Mouse (Mus musculus) limb, embryonic 13.5 days (tissue): ENCODE measurements around the gene Egfem1. TPM values are rescaled to one million over a fixed set of nuclear protein-coding genes. Genes with fewer than 3 reads are reported as not detected.

ENCODE experiments used
- ATAC-seq: fragments of 200-750 bp; cut with Nextera tagmentation; 2 replicates; pipeline ENCODE4 v1.8.0; 2017; ENCODE audit warnings: low read depth, moderate number of reproducible peaks, moderate TSS enrichment; ENCODE audit not compliant: low FRiP score
- H3K27ac ChIP-seq: fragments of 300-500 bp; sonication (generic); 2 replicates; pipeline ENCODE4 v1.5.1; 2015; ENCODE audit warnings: inconsistent platforms, mild to moderate bottlenecking, moderate library complexity
- H3K27me3 ChIP-seq: fragments of 300-500 bp; sonication (generic); 2 replicates; pipeline ENCODE4 v1.6.1; 2015; ENCODE audit warnings: mild to moderate bottlenecking, inconsistent platforms
- H3K36me3 ChIP-seq: fragments of 300-500 bp; sonication (generic); 2 replicates; pipeline ENCODE4 v1.6.1; 2015; ENCODE audit warnings: inconsistent platforms, mild to moderate bottlenecking, moderate library complexity
- H3K4me1 ChIP-seq: fragments of 300-500 bp; sonication (generic); 2 replicates; pipeline ENCODE4 v1.6.1; 2015; ENCODE audit warnings: inconsistent platforms
- H3K4me2 ChIP-seq: fragments of 300-500 bp; sonication (generic); replicated peaks from 2 replicates; pipeline ENCODE4 v1.6.1; 2015; ENCODE audit warnings: inconsistent platforms, mild to moderate bottlenecking, moderate library complexity
- H3K4me3 ChIP-seq: fragments of 300-500 bp; sonication (generic); 2 replicates; pipeline ENCODE4 v1.5.1; 2015; ENCODE audit warnings: moderate library complexity, mild to moderate bottlenecking, inconsistent platforms
- H3K9ac ChIP-seq: fragments of 300-500 bp; sonication (generic); 2 replicates; pipeline ENCODE4 v1.6.1; 2015; ENCODE audit warnings: mild to moderate bottlenecking, inconsistent platforms
- H3K9me3 ChIP-seq: fragments of 300-500 bp; sonication (generic); 2 replicates; pipeline ENCODE4 v1.6.1; 2016; ENCODE audit warnings: inconsistent platforms
- WGBS: fragments of 180-500 bp; shearing (Covaris S2); methylation state at CpG from one replicate; pipeline ENCODE4 v1.1.7; 2015; 5-methylcytosine and 5-hydroxymethylcytosine counted together
- polyA plus RNA-seq: library from polyadenylated mRNA; unstranded; fragments of >200 nt; fragmentation: Nextera tagmentation; extraction: Ambion mirVana; gene quantifications from 2 replicates; pipeline ENCODE4 v1.2.1, GENCODE M21; 2015

Egfem1 gene
- polyA plus RNA-seq, 1 experiment from 2014 or later = 7.5 TPM

DNA sequence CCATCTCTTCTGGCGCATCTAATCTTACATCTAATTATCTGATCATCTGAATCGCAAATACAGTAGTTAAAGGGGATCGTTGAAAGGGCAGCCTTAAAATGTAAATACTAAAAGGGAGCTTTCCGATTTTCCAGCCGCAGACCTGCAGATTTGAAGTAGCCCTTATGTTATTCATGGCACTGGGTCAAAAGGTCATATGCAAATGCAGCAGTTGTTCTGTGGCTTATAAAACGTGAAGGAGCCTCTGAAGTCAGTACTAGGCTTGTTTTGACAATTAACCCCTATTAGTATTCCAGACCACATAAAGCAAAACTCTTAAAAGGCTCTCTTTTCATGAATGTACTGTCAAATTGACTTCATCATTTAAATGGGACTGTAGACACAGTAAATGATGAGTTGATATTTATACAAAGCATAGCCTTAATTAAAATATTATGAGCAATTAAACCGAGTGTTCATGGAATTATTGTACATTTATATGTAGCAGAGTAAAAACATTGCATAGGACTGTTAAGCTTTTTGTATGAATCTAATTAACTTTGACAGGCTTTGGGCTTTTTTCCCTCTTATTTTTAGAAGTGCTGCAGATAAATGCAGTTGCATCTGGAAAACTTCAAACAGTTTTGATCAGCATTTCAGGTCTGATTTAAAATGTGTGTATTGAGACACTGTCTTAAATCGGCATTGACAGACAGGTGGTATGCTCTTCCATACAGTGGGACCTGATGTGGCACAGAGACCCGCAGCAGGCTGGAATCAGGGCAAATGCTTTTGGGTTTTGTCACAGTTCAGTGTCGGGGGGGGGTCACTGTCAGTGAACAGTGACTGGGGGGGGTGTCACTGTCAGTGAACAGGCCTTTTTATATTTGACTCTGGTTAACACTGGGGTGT, 54.5 kb downstream of the Egfem1 start:
- Histone ChIP-seq H3K27ac (no peak overlapping the region), H3K4me2 (no peak overlapping the region), H3K36me3 (no peaks in the 10 kb centered on the region), H3K4me1 (peaks cover 12% of the 10 kb centered on the region; the same call in 1 of the 2 replicates), H3K9ac (no peak overlapping the region), H3K9me3 (no peaks in the 10 kb centered on the region), H3K27me3 (0 out of 2 replicates have a peak, but pooled peaks cover 10% of the 10 kb centered on the region), H3K4me3 (no peak overlapping the region)
- ATAC-seq = no peak
- 22% methylated on average over 10 of the region's 10 CpGs for WGBS

DNA sequence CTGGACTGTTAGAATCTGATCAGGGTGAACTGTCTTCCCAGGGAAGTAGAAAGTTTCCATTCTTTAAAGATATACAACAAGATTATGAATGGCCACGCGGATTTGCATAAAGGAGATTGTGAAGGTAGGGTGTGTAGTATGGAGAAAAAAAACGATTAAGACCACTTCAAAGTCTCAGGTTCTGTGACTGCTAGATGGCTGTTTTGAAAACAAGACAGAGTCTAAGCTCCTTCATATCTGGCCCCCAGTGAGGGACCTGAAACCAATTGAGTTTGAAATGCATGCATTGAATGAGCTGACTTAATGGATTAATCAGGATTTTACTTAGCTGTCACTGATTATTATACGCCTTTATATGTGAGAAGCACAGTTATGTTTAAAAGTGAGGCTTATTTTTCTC, 86.6 kb downstream of the Egfem1 start:
- no peak for ATAC-seq
- WGBS = 84% methylated on average over 4 of the region's 4 CpGs

DNA sequence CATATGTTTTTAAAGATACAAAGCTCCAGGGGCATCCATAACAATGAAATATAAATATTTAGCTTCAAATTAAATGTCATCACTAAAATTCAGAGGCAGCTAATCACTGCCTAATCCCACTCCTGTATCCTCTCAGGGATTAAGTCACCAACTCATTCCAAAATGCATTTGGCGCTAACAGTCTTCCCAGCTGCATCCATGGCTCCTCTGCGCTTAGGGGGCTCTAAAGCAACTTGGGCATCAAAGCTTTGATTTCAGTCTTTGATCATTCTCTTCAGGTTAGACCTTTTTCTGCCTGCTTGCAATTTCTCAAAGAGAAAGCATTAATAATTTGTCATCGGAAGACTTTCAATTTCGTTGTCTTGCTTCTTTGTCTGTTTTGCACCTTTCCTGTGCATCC, 87.2 kb downstream of the Egfem1 start:
- H3K9ac ChIP-seq = no peak overlapping the region
- no peaks in the 10 kb centered on the region for H3K9me3 ChIP-seq
- WGBS = 71% methylated on average over 4 of the region's 4 CpGs
- no peaks in the 10 kb centered on the region for H3K27me3 ChIP-seq
- no peak overlapping the region for H3K4me2 ChIP-seq
- H3K27ac ChIP-seq = no peak overlapping the region
- no peaks in the 10 kb centered on the region for H3K4me1 ChIP-seq
- ATAC-seq = no peak
- H3K36me3 ChIP-seq = no peaks in the 10 kb centered on the region
- no peak overlapping the region for H3K4me3 ChIP-seq

More for the DNA sequence above, 86.6 kb downstream of the Egfem1 start:
- Histone ChIP-seq H3K9ac (no peak overlapping the region), H3K27ac (no peak overlapping the region), H3K36me3 (no peaks in the 10 kb centered on the region), H3K27me3 (no peaks in the 10 kb centered on the region), H3K9me3 (no peaks in the 10 kb centered on the region), H3K4me1 (no peaks in the 10 kb centered on the region), H3K4me3 (no peak overlapping the region), H3K4me2 (no peak overlapping the region)

DNA sequence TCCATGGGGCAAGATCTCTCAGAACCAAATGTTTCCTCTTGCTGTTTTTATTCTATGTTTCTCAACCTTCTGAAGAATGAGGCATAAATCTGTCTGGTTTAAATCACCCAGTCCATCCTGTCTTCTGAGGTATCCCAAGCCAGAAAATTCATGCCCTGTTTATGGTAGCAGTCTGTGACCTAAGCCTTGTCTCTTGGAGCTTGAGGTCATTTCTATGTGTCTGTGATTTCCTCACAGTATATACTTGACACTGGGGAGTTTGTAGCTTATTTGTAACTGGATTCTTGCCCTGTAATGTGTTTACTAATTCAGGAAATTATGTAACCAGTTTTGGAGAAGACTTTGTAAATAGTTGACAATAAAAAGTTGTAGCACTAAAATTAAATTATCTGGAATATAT, 95.2 kb downstream of the Egfem1 start:
- H3K9ac ChIP-seq = no peak overlapping the region
- no peak overlapping the region for H3K27ac ChIP-seq
- no peak for ATAC-seq
- no peaks in the 10 kb centered on the region for H3K9me3 ChIP-seq
- H3K4me1 ChIP-seq = no peaks in the 10 kb centered on the region; the same call in 1 of the 2 replicates
- no peak overlapping the region for H3K4me2 ChIP-seq
- no peaks in the 10 kb centered on the region for H3K27me3 ChIP-seq
- H3K36me3 ChIP-seq = no peaks in the 10 kb centered on the region
- H3K4me3 ChIP-seq = no peak overlapping the region

DNA sequence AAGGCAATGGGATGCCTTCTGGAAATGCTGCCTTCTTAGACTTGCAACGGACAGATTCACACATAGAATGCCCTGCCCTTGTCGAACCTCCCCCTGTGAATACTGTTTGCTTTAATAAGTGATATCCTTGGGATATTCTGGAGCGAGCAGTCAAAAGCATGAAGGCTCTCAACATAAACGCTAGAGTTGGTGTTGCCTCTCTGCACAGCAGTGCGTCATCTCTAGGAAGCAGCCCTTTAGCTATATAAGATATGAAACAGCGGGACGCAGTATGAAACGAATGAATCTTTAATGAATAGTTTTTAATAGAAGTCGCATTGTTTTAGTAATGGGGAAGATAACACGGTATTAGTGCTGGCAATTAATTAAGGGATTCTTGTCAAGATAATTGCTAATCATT, 101.2 kb downstream of the Egfem1 start:
- no peak overlapping the region for H3K9ac ChIP-seq

DNA sequence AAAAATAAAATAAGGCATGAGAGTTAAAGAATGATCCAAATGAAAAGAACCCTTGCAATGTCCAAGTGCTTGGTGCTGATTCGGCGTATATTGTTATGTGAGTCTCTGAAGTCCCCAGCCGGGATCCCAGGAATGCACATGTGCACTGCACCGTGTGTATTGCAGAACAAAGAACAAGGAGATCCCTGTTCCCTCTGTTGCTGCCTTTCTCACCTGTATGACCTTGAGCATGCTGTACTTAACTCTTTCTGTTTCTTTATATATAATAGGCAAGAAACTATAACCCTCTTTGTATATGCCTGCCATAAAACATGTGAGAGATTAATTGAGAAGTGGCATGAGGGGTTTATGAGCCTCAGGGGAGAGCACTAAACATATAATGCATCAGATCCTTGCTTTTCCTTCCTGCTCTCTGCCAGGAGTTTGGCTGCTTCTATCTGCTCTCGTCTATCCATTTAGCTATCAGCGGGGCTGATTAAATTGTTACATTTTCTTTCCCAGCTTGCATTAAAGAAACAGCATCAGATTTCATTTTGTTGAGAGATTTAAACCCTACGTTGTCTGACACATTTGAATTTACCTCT, 101.9 kb downstream of the Egfem1 start:
- no peak overlapping the region for H3K9ac ChIP-seq
- WGBS = 11% methylated on average over 7 of the region's 7 CpGs
- H3K36me3 ChIP-seq = no peaks in the 10 kb centered on the region
- H3K27me3 ChIP-seq = no peaks in the 10 kb centered on the region
- peaks cover 25% of the 10 kb centered on the region for H3K4me1 ChIP-seq
- no peaks in the 10 kb centered on the region for H3K9me3 ChIP-seq
- peak overlapping the region; percentile 23 for H3K4me2 ChIP-seq
- ATAC-seq = no peak
- no peak overlapping the region for H3K27ac ChIP-seq
- no peak overlapping the region for H3K4me3 ChIP-seq

More for the DNA sequence above, 101.2 kb downstream of the Egfem1 start:
- Histone ChIP-seq H3K4me3 (no peak overlapping the region), H3K36me3 (no peaks in the 10 kb centered on the region), H3K4me1 (peaks cover 25% of the 10 kb centered on the region), H3K9me3 (no peaks in the 10 kb centered on the region), H3K27me3 (no peaks in the 10 kb centered on the region), H3K27ac (no peak overlapping the region), H3K4me2 (no peak overlapping the region)
- no peak for ATAC-seq
- 77% methylated on average over 10 of the region's 10 CpGs for WGBS

DNA sequence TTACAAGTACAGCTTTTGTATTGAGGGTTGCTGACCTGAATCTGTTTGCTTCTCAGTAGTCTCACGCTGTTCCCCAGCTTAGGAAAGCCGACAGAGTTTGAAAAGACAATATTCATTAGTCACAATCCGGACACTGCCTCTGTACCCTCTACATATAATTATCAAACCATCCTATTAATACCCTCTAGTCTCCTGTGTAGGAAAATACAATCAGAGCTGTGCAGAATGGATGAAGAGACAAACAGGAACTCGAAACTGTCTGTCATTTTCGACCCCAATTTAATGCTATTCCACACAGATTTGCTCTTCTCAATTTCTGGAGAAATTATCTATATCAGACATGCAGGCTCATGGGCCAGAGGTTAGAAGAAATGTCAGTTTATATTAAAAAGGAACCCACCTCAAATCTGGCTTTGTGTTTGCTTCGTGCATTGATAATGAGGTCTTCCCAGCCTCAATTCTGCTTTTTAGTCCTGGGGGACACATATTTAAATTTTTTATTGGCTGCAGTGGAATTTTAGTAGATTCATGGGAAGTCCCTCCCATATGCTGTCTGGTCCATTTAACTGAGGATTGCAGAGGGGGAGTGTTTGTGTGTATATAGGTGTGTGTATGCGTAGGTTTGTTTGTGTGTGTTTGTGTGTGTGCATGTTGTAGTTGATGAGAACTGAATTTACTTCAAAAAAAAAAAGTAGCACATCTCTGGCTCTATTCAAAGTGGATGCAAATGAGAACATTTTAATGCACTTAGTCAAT, 102.8 kb downstream of the Egfem1 start:
- Histone ChIP-seq H3K4me3 (no peak overlapping the region), H3K9ac (no peak overlapping the region), H3K27me3 (no peaks in the 10 kb centered on the region), H3K36me3 (no peaks in the 10 kb centered on the region), H3K9me3 (no peaks in the 10 kb centered on the region), H3K27ac (no peak overlapping the region), H3K4me2 (no peak overlapping the region), H3K4me1 (peaks cover 25% of the 10 kb centered on the region)
- ATAC-seq = no peak
- 73% methylated on average over 7 of the region's 7 CpGs for WGBS

DNA sequence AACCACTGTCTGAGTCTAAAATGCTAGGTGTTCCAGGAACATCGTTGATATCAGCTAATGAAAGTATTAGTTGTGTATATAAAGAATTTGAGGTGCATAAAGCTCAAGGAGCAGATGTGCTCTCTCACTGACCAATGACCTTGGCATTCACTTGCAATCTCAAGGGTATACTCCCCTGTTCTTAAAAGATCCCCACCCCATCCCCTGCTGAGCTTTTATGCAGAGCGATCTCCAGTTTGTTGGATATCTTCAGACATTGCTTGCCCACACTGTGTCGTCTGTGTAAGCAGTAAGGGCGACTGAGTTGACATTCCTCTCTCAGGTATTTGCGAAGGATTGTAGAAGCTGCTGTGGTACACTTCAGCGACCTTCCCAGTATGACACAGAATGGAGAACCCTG, 108.4 kb downstream of the Egfem1 start:
- Histone ChIP-seq H3K4me1 (no peaks in the 10 kb centered on the region), H3K9ac (no peak overlapping the region), H3K27me3 (no peaks in the 10 kb centered on the region; the same call in 1 of the 2 replicates), H3K9me3 (no peaks in the 10 kb centered on the region), H3K4me2 (no peak overlapping the region), H3K4me3 (no peak overlapping the region), H3K36me3 (no peaks in the 10 kb centered on the region), H3K27ac (no peak overlapping the region)
- no peak for ATAC-seq
- WGBS = 80% methylated on average over 6 of the region's 6 CpGs

DNA sequence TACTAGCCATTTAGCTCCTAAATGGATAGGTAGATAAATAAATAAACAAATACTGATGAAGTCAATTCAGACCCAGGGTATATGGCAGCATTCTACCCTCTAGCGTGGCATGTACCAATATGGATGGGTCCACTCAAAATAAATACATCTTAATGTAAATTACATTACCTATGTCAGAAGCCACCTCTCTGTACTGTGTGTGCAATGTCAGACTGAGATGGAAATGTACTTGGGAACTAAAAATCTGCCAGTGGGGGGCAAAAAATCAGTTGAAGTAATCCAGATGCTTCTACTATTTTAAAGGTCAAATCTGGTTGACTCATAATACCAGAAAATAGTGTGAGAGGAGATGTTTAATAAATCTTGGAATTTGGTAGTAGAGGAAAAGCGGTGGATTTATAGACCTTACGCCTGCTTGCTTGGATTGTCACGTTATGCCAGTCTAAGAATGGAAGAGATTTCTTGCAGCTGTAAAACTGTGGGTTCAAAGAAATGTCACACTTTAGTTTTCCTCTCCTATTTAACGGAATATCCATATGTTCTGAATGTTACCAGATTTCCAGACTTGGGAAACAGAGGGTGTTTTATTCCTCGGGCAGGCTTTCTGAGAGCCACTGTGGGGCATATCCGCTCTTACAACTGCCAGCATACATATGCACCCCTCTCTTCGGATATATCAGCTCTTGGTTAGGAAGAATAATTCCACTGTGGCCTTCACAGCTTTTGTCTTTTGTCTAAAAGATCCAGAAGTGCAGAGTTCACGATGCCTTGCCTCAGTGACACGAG, 116.1 kb downstream of the Egfem1 start:
- no peak overlapping the region for H3K4me3 ChIP-seq
- H3K9ac ChIP-seq = no peak overlapping the region
- no peaks in the 10 kb centered on the region for H3K9me3 ChIP-seq
- H3K27ac ChIP-seq = no peak overlapping the region; the same call in 1 of the 2 replicates
- H3K27me3 ChIP-seq = no peaks in the 10 kb centered on the region; the same call in 1 of the 2 replicates
- ATAC-seq = peak; percentile 82
- H3K36me3 ChIP-seq = no peaks in the 10 kb centered on the region
- 0 out of 2 replicates have a peak overlapping the region, but pooled peaks have one; percentile 3 for H3K4me2 ChIP-seq
- 39% methylated on average over 10 of the region's 10 CpGs for WGBS
- peaks cover 19% of the 10 kb centered on the region for H3K4me1 ChIP-seq

DNA sequence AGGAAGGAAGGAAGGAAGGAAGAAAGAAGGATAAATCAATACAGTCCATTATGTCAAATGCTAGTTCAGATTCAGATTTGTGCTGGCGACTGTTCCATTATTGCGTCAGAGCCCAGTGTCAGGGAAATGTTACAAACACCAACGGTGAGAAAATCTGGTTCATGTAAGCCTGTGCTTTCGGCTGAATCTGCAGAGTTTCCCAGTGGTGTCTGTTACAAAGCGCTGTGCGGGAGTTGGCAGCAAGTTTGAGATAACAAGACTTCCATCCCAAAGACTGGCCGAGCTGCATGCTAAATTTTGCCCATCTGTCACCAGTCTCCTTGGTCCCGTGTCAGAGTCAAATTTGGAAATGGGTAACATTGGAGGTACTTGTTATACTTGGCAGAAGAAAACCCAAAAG, 118.8 kb downstream of the Egfem1 start:
- H3K9me3 ChIP-seq = no peaks in the 10 kb centered on the region
- H3K4me1 ChIP-seq = peaks cover 19% of the 10 kb centered on the region
- no peak overlapping the region for H3K9ac ChIP-seq
- H3K27ac ChIP-seq = no peak overlapping the region
- no peaks in the 10 kb centered on the region for H3K27me3 ChIP-seq
- H3K36me3 ChIP-seq = no peaks in the 10 kb centered on the region
- H3K4me2 ChIP-seq = no peak overlapping the region
- WGBS = 66% methylated on average over 8 of the region's 8 CpGs
- no peak overlapping the region for H3K4me3 ChIP-seq
- ATAC-seq = no peak

DNA sequence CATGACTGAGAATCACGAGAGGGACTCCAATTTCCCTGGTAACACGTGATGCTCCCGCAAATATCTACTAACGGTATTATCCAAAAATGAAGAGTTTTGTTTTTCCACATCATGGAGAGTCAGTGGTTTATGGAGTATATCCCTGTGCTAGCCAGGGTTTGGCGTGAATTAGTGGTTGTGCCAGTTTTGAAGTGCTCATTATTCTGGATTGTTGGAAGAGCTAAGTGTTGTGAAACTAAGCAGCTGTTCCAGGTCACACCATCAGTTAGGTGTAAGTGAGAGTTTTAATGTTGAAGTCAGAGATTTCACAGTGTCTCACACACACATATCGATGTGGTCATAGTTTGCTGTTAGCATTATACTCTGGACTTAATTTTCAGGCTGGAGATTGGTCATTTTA, 120.7 kb downstream of the Egfem1 start:
- ATAC-seq = no peak
- Histone ChIP-seq H3K36me3 (no peaks in the 10 kb centered on the region), H3K9ac (no peak overlapping the region), H3K4me3 (no peak overlapping the region), H3K4me1 (peaks cover 18% of the 10 kb centered on the region), H3K9me3 (no peaks in the 10 kb centered on the region), H3K27me3 (no peaks in the 10 kb centered on the region), H3K4me2 (no peak overlapping the region), H3K27ac (no peak overlapping the region)
- 88% methylated on average over 6 of the region's 6 CpGs for WGBS
